Mouse (Mus musculus) Patski (cell line): ENCODE measurements around the gene March1. TPM values are rescaled to one million over a fixed set of nuclear protein-coding genes. Genes with fewer than 3 reads are reported as not detected.

Source experiments
- ATAC-seq: fragments of 100-300 bp; one replicate; pipeline ENCODE4 v1.8.0; 2021
- CTCF ChIA-PET: fragments of 350-600 bp; sonication (Branson Sonifier 250); formaldehyde crosslinking; loops from one replicate; lab custom pipeline; 2022; ENCODE audit warnings: inconsistent platforms; lab: Charles Lee
- POLR2A ChIA-PET: fragments of 350-600 bp; sonication (Branson Sonifier 250); formaldehyde crosslinking; loops from one replicate; lab custom pipeline; 2022; ENCODE audit warnings: antibody characterized with exemption, inconsistent platforms; lab: Charles Lee
- DNase-seq: peaks from one replicate; pipeline ENCODE4 v3.0.0-alpha.2; 2011; ENCODE audit warnings: low read depth, low spot score
- H3K27me3 ChIP-seq: fragments of 371-371 bp; one replicate; pipeline ENCODE4 v1.5.1; 2021
- CTCF ChIP-seq: fragments of 100-300 bp; IDR thresholded peaks from one replicate; pipeline ENCODE4 v1.5.1; 2021
- in situ Hi-C: fragments of 300-500 bp; cut with MboI; formaldehyde crosslinking; loops from 3 replicates; pipeline ENCODE4 v1.11.1; 2018; ENCODE audit warnings: low pct_unique_long_range_greater_than_20kb, mixed read lengths
- polyA plus RNA-seq: library from polyadenylated mRNA; unstranded; gene quantifications from one replicate; pipeline ENCODE4 v1.2.3, GENCODE M21; 2021

The March1 gene
- polyA plus RNA-seq, 1 experiment from 2014 or later = 0.04 TPM

- no peak for DNase-seq
- no peak for ATAC-seq
- CTCF ChIA-PET = interaction anchor here (0.7 kb wide), 1 partner anchor 66 kb away, joined by 3 read pairs; no protein-coding TSS in a partner anchor
- H3K27me3 ChIP-seq = no peaks in the 10 kb centered on the region
- TF ChIP-seq CTCF = no peak
- POLR2A ChIA-PET = no interaction called here
- in situ Hi-C loops = no loop called here
Measured at GRCm38 (mm10) chr8:66182257-66182656, 564.6 kb downstream of the March1 start.

- POLR2A ChIA-PET = no interaction called here
- in situ Hi-C loops = no loop called here
- ATAC-seq (no peak), DNase-seq (no peak)
- CTCF ChIA-PET = no interaction called here
- no peak for TF ChIP-seq CTCF
- no peaks in the 10 kb centered on the region for H3K27me3 ChIP-seq
Measured at GRCm38 (mm10) chr8:66183454-66183853, 565.8 kb downstream of the March1 start.

- DNase-seq (no peak), ATAC-seq (no peak)
- no peak for TF ChIP-seq CTCF
- in situ Hi-C loops = no loop called here
- ChIA-PET POLR2A (no interaction called here), CTCF (interaction anchor here (1.1 kb wide), 1 partner anchor 47 kb away, joined by 3 read pairs; no protein-coding TSS in a partner anchor)
- H3K27me3 ChIP-seq = no peaks in the 10 kb centered on the region
Measured at GRCm38 (mm10) chr8:66185226-66185625, 567.5 kb downstream of the March1 start.

GRCm38 (mm10) chr8:66194416-66194815 is 576.7 kb downstream of the March1 start:
- H3K27me3 ChIP-seq = no peaks in the 10 kb centered on the region
- CTCF ChIA-PET = no interaction called here
- no peak for DNase-seq
- ATAC-seq = no peak
- POLR2A ChIA-PET = no interaction called here
- TF ChIP-seq CTCF = no peak
- in situ Hi-C loops = no loop called here

GRCm38 (mm10) chr8:66200169-66200568 is 582.5 kb downstream of the March1 start:
- POLR2A ChIA-PET = no interaction called here
- in situ Hi-C loops = no loop called here
- CTCF ChIA-PET = no interaction called here
- H3K27me3 ChIP-seq = no peaks in the 10 kb centered on the region
- no peak for TF ChIP-seq CTCF
- DNase-seq (no peak), ATAC-seq (no peak)

GRCm38 (mm10) chr8:66203814-66204438 is 586.2 kb downstream of the March1 start:
- TF ChIP-seq CTCF = no peak
- DNase-seq (no peak), ATAC-seq (no peak)
- ChIA-PET POLR2A (no interaction called here), CTCF (no interaction called here)
- in situ Hi-C loops = no loop called here
- H3K27me3 ChIP-seq = no peaks in the 10 kb centered on the region

GRCm38 (mm10) chr8:66209553-66209952 is 591.9 kb downstream of the March1 start:
- no peaks in the 10 kb centered on the region for H3K27me3 ChIP-seq

GRCm38 (mm10) chr8:66210294-66210693 is 592.6 kb downstream of the March1 start:
- CTCF ChIA-PET = interaction anchor here (1.7 kb wide), 1 partner anchor 12 kb away, joined by 4 read pairs; no protein-coding TSS in a partner anchor
- ATAC-seq (no peak), DNase-seq (no peak)
- POLR2A ChIA-PET = no interaction called here
- TF ChIP-seq CTCF = no peak
- no peaks in the 10 kb centered on the region for H3K27me3 ChIP-seq
- in situ Hi-C loops = no loop called here

More at GRCm38 (mm10) chr8:66209553-66209952, 591.9 kb downstream of the March1 start:
- in situ Hi-C loops = no loop called here
- ChIA-PET CTCF (no interaction called here), POLR2A (no interaction called here)
- ATAC-seq = no peak
- DNase-seq = no peak
- TF ChIP-seq CTCF = no peak

- CTCF ChIA-PET = no interaction called here
- in situ Hi-C loops = no loop called here
- POLR2A ChIA-PET = no interaction called here
- ATAC-seq (no peak), DNase-seq (no peak)
- no peak for TF ChIP-seq CTCF
- no peaks in the 10 kb centered on the region for H3K27me3 ChIP-seq
Measured at GRCm38 (mm10) chr8:66219974-66220373, 602.3 kb downstream of the March1 start.

- ATAC-seq (no peak), DNase-seq (no peak)
- in situ Hi-C loops = no loop called here
- H3K27me3 ChIP-seq = no peaks in the 10 kb centered on the region
- ChIA-PET POLR2A (no interaction called here), CTCF (no interaction called here)
- TF ChIP-seq CTCF = no peak
Measured at GRCm38 (mm10) chr8:66229931-66230330, 612.2 kb downstream of the March1 start.

GRCm38 (mm10) chr8:66269546-66269945 is 651.8 kb downstream of the March1 start:
- peaks cover 12% of the 10 kb centered on the region for H3K27me3 ChIP-seq
- in situ Hi-C loops = no loop called here
- no peak for DNase-seq
- POLR2A ChIA-PET = no interaction called here
- CTCF ChIA-PET = no interaction called here
- ATAC-seq = no peak
- TF ChIP-seq CTCF = no peak

GRCm38 (mm10) chr8:66270116-66270515 is 652.4 kb downstream of the March1 start:
- DNase-seq (no peak), ATAC-seq (no peak)
- CTCF ChIA-PET = no interaction called here
- TF ChIP-seq CTCF = no peak
- POLR2A ChIA-PET = no interaction called here
- in situ Hi-C loops = no loop called here
- H3K27me3 ChIP-seq = peaks cover 12% of the 10 kb centered on the region
